Mouse (Mus musculus) fat pad, adult 2 months (tissue): ENCODE measurements around the gene Otogl.
"Not testable (repeated sequence)": the region's sequence is repeated elsewhere in the genome, so short reads cannot be mapped to it uniquely, and the experiment has no call there.

Source experiments
- DNase-seq: peaks from one replicate; pipeline ENCODE4 v3.0.0-alpha.2; 2011; ENCODE audit warnings: low read depth, low spot score; ENCODE audit errors: extremely low read depth

Gene Otogl

DNA sequence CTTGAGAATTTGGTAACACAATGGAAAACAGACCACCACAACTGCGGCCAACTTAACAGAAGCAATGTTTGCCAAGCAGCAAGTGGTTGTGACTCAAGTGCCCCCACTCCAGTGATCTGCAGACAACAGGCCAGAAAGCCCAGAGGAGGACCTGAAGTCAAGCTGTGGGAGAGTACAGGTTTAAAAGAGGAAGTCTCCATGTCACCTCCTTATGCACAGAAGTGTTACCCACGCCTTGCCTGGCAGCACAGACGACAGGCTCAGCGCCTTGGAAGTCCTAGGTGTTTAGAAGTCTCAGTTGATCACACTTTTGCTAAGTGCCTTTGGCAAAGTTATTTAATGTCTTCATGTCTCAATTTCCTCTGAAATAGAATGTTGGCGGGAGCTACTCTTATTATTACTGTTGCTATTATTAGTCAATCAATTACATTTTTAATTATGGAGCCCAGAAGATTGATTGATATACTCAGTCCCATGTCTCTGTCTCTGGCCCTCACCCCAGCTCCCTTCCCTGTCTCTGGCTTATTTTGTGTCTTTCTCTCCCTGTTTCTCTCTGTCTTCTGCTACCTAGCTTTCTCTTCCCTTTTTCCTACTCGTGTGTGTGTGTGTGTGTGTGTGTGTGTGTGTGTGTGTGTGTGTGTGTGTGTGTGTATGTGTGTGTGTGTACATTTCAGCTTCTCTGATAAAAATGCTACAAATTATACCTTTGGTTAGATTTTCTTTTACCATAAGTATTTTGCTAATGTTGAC lies 101.1 kb downstream of the Otogl start:
- DNase-seq = no peak

DNA sequence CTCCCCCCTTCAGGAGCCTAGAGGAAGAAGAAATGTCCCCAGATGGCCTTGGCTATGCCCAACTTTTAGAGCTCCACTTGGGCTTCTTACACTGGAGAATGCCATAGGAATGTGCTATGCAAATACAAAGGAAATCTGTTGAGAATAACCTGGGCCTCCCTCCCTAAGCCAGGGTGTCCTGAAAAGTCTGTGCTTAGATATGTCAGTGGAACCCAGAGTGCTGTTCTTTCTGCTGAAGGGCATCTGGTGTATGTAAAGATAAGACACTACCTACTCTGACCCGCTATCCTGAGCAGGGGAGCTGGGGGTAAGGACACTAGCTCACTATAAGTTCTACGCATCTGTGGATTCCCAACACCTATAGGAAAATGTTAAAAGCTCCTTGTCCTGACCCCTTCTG lies 106.7 kb downstream of the Otogl start:
- no peak for DNase-seq

DNA sequence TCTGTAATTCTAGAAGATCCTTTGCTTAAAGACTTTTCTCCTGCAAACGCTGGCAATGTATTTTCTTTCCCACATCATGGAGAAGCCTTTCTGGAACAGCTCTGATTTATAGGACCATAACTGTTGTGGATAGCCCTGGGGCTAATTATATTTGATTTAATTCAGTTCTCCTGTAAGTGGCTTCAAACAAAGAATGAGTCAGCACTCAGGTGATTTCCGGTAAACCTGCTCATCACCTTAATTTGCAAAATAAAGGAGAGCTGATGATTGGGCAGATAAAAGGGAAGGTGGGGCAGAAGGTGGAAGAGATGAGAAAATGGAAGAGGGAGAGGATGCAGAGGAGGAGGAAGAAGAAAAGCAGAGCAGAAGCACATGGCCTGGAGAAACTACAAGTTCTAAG lies 107.6 kb downstream of the Otogl start:
- DNase-seq = not testable (repeated sequence)

DNA sequence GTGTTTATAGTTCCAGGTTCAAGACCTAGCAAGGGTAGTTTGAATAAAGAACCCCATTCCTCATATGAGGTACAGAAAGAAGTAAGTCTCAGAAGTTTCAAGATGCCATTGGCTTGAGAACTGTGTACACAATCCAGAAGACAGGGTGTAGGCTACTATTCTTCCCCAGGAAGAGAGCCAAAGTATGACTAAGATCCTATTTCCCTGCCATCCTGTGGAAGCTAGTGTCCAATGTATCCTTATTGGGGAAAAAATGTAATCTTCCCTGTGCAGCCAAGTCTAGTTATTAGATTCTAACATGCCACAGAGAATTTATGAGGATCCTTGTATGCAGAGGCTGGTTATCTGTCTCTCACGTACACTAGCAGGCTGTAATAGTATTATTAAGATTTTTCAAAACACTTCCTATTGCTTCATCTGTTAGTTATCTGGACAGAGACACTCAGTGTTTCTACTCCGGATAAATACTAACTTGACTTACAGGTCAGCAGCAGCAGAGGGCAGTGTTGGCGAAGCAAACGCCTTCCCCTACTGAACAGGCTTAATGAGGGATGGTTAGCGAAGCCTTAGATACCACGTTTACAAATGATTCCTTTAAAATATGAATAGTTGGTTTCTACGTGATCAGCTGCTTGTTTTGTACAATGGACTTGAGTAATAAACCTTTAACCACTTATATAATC lies 112.1 kb downstream of the Otogl start:
- no peak for DNase-seq

DNA sequence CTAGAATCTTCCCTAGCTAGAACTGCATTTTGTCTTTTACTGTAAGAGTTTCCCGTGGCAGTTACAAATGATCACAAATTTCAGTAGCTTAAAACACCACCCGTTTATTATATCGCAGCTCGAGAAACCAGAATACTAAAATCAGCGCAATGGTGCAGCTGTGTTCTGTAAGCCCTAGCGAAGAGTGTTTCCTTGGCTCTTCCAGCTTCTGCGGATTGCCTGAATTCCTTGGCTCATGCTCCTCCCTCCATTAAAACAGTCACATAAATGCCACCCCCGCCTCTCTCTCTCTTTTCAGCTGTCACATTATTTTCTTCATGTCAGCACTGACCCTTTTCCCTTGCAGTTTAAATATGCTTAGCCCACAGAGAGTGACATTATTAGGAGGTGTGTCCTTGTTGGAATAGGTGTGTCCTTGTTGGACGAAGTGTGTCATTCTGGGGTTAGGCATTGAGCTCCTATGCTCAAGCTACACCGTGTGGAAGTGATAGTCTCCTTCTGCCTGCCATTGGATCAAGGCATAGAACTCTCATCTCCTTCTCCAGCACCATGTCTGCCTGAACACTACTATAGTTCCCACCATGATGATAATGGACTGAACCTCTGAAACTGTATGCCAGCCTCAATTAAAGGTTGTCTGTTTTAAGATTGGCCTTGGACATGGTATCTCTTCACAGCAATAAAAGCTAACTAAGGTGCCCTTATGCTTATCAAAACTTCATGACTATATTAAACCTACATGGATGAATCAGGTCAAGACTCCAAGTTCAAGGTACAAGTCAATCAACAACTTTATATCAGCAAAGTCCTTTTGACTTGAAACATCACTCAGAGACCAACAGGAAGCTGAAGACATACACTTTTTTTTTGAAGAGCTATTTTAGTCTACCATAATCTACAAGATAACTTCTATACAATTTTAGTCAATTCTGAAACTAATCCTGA lies 116.8 kb downstream of the Otogl start:
- DNase-seq = no peak

DNA sequence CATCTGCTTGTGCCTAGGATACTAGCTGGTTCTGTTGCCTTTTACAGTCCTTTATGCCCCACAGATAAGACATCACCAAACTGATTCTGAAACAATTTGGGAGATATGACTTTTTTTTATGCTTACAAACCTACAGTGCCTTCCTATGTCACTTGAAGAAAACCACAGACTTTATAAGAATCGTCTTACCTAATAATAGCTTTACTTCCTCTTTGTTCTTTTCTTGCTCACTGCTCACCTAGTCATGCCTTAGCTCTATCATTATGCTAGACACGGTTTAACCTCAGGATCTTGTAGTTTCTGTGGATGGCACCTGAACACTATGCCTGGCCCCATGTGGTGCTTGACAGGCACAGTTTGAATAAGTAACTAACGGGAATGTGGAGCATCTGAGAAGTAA lies 119.4 kb downstream of the Otogl start:
- DNase-seq = no peak

DNA sequence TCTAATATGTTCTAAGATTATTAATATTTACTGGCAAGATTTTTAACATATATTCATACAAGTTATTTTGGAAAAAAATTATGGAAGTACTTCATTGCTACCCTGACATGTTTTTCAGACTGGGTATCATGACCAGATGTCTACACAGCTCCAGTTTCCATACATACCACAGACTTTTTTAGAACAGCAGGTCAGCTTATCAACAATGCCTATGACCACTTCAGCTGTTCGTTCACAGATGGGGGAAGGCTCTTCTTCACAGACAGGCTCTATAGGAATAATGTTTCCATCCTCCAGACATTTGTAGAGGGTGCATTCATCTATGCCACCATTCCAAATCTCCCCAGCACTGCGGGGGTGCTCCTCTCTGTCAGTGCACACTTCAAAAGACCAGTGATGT lies 132.4 kb downstream of the Otogl start:
- DNase-seq = no peak

DNA sequence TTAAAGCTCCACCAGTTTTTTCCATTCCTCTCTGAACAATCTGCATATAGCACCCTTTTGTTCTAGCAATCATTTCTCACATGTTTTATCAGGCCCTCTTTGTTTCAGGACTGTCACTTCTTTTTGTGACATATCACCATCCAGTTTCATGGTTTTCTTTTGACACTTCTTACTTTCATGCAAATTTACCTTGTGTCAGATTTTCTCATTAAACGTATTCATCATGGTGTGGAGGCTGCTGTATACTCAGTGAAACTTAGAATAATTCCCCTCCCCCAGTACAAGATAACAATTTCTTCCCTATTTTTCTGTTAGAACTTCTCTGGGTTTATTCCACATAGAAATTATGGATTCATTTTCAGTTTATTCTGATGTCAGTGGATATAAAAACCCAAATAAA lies 152.3 kb downstream of the Otogl start:
- no peak for DNase-seq

DNA sequence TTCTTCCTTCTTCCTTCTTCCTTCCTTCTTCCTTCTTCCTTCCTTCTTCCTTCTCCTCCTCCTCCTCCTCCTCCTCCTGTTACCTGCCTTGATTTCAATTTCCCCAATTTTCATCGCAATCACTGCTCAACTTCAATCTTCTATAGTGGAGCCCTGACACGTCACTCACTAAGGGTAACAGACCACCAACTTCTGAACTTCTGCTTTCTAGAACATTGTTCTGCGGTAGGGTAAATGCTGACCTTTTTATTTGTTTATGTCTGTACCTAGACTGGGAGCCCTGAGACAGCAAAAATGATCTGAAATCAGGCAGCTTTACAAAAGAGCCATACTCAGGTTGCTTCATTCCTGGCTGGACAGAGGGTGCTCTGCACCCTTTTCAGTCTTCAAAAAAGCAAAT lies 158.5 kb downstream of the Otogl start:
- no peak for DNase-seq

DNA sequence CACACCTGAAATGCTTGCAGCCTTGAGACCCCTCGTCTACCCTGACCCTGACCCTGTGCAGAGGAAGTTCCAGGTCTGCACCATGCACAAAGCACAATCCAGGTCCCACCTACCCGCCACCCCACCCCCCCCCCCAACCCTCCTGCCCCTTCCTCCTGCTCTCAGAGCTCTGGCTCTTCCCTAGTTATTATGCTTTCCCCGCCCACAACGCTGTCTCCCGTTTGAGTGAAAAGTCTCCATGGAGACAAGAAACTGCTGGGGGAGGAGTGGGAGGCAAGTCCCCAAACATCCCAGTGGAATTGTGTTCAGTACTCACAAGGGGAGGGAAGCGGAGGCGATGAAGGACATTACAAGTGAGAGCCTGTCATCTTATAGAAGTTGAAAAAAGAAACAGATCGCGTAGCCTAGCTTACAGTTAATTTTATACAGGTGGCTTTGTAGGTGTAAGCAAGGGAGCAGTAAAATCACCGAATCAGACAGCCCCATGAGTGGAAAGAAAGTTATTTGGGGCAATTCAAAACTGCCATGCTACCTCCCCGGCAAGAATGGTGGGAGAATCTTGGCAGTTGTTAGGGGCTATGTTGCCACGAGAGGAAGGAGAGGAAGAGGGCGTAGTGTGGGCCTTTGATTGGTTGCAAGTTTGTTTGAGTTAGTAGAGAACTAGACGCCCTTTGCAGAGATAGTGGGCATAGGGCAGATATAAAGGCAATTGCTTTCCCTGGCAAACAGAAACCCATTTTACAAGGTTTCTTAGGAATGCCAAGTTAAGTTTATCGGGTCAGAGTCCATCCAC lies 159.4 kb downstream of the Otogl start:
- no peak for DNase-seq

DNA sequence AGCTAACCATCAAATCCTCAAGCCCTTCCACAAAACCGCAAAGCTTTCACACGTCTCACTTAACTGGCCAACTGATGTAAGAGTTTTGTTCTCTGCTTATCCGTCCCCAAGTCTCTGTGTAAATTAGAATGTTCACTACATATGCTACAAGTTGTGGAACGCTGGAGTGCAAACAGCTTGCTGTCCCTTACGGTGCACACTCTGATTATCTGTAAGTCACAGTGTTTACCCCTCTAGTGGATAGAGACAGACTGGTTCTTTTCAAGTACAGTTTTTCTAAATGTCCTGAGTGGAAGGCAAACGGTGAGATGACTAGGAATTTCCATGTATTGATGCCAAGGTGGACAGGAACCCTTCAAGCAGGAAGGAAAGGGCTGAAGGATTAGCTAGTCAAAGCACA lies 160.0 kb downstream of the Otogl start:
- DNase-seq = no peak

DNA sequence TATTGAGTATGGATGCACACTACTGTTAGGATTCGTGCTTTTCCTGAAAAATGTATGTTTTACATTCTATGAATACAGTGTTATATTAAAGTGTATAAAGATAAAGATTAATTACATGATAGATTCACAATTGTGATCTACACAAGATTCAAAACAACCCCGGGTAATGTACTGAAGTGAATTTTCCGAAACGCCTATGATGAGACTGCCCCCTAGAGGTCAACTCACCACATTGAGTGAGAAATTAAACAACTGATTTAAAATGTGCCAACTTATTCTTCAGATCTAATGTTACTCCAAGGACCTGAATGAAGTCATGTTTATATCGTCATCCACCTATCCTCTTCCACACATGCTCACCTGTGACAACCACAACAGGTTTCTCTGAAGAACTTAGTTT lies 164.4 kb downstream of the Otogl start:
- DNase-seq = no peak

DNA sequence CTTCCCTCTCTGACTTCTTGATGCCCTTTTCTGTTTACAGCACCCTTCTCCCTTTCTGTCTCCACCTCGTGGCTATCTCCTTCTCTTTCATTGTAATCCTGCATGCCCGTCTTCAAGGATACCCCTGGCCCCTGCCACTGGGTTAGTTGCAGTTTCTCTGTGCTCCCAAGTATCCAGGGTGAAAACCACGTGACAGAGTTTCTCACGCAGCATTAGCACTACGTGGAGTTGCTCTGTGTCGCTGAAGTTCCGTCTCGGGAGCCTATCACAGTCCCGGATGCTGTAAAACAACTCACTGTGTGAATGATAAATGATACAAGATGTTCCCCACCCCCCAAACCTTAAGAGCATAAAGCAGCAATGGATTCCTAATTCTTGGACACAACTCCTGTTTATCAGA lies 165.2 kb downstream of the Otogl start:
- no peak for DNase-seq

DNA sequence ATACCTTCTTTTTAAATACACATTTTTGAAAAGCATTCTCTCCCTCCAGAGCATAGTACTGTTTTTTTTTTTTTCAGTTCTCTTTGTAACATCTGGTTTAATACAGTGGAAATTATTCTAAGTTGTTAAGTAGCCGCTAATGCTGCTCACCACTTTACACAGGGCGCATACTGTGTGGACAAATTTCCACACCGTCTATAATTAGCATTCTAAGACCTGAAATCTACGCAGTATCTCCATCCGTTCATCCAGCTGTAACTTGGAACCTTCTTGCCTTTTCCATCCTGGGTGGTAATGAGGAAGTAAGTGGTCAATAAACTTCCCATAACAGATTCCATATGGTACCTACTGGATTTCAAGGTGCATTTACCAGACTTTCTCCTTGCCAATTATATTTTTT lies 172.1 kb downstream of the Otogl start:
- no peak for DNase-seq

DNA sequence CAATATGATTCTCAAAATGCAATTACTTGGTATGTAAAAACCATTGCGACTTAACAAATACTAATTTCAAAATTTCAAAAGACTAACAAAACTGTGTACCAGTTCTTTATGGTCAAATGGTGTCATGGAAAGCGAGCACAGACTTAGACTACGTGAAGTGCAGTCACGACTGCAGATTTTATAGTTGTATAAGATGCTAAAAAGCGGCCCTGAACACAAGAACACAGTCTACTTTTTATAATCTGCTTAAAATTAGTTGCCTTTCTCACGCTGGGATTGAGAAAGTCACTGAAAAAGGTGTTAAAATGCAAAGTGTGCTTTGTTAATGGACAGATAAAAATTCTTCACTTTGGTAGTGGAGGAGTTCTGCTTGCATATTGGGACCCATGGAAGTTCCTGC lies 174.2 kb downstream of the Otogl start:
- DNase-seq = no peak

DNA sequence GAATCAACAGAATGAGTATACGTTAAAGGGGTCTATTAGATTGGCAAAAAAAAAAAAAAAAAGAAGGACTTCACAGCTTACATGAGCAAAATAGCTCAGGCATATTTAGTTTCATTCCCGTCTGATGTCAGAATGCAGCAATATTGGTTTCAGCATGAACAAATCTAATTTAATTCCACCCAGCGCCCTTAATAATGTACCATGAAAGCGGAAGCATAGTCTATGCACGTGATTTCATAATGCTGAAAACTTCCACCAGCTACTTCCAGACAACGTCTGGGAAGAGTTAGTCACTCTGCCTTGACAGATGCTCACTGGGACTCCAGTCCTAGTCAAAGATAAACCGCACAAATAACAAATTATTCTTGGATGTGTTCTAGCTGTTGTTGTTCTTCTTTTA lies 176.5 kb downstream of the Otogl start:
- no peak for DNase-seq

DNA sequence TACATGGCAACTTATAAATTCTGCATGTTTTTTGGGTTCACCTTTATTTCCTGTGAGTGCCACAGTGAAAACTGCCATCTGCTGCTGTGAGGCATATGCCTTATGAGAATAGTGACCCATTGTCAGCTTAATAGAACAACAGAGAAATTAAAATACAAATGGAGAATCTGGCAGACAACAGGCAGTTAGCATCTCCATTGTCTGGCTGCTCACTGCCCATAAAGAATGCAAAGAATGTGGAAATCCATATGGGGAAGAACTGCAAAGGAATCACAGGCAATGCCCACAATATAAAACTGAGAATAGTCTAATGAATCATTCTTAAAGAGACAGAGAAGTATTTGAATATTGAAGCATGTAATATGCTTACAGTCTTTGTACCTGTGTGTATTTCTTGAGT lies 177.6 kb downstream of the Otogl start:
- DNase-seq = no peak

DNA sequence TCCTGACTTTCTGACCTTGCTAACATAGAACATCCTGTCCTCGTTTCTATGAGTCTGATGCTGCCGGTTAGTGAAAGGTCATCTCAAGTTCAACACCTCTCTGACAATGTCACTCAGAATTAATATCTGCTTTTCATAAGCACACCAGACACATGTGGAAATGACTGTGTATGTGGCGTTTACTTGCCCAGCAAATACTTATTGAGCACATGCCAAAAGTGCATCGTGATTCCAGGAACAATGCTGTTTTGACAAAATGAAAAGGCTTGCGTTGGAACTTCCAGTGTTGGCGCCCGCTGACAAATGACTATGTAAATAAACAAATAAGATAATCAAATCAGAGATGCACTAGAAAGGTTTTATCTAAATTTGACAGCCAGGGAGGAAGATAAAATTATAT lies 186.3 kb downstream of the Otogl start:
- no peak for DNase-seq

DNA sequence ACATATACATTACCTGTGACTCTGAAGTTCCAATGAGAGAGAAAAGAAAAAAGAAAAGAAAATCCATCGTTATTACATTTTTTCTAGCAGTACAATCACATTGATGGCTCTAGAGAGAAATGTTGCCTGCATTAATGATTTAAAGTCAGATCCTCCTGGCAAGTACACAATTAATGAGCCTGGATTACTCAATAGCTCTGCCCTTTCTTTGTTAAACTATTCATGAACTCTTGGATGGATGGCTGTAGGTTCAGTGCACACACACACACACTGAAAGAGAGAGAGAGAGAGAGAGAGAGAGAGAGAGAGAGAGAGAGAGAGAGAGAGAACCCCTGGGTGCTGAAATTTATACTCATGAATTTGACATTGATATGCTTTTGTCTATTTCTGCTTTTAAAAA lies 192.1 kb downstream of the Otogl start, which contains the start of gene Ptprq:
Ptprq (minus strand) TSS at position 246 of the 400 bp plus-strand sequence.
- DNase-seq = no peak
